Mouse (Mus musculus) brain, adult 2 months (tissue): Measurements from ENCODE around the gene Btbd3.
A peak's percentile ranks its signal among the peaks of the same experiment; 100 is the strongest.

Experiments used
- DNase-seq: peaks from one replicate; pipeline ENCODE4 v3.0.0; 2011; ENCODE audit warnings: low read depth, low spot score

The Btbd3 gene

GRCm38 (mm10) chr2:138388591-138388990 is 132.2 kb downstream of the Btbd3 start:
- peak; percentile 74 for DNase-seq

DNA sequence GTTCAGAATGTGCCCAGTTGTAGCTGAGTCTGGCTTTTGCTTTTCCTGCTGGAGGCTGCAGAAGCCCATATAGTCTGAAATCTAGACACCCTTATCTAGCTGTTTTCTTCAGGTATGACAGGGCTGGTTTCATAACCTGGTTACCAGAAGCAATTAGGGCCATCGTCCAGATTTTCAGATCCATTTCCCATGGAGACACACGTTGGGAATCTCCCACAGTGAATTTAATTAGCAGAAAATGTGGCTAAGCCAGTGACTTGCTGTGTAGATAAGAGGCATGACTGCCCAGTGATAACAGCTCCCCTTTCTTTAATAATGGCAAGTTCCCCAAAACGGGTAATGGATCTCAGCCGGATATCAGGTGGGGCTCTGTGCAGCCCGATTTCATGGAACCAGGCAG is 146.7 kb downstream of the Btbd3 start:
- DNase-seq, result peak; percentile 84

DNA sequence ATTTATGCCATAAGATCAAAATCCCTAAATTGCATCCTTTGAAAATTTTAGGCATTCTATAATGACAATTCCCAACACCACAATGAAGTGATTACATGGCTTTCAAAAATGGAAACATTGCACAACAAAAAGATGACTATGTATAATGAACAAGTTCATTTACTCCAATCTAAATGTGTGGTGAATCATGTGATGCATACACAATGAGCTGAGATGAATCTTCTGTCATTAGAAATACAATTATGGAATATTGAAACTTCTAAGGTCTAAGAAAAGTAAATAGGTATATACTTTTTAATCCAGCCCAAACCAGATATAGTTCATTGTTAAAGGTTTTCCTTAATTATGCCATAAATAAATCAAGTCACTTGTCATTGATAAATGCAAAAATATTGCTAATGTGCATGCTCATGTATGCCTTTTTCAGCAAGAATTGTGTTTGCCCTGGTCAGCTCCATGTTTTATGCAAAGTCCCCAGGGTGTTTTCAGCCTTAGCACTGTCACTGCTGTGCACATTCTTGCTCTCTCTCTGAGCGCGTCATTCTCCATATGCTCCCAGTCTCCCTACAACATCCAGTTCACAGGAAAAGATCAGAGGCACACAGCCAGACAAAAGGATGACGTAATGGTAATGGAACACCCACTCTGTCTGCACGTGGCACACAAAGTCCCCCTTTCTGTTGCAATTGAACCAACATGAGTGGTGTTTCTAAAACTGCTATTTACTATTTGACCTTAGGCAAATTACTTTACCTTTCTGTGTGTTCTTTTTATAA is 149.6 kb downstream of the Btbd3 start:
- peak; percentile 87 for DNase-seq

GRCm38 (mm10) chr2:138406703-138407102 is 150.3 kb downstream of the Btbd3 start:
- DNase-seq, result peak; percentile 35

GRCm38 (mm10) chr2:138412537-138412936 is 156.2 kb downstream of the Btbd3 start:
- DNase-seq, result peak; percentile 24

GRCm38 (mm10) chr2:138422321-138422720 is 166.0 kb downstream of the Btbd3 start:
- peak; percentile 84 for DNase-seq

DNA sequence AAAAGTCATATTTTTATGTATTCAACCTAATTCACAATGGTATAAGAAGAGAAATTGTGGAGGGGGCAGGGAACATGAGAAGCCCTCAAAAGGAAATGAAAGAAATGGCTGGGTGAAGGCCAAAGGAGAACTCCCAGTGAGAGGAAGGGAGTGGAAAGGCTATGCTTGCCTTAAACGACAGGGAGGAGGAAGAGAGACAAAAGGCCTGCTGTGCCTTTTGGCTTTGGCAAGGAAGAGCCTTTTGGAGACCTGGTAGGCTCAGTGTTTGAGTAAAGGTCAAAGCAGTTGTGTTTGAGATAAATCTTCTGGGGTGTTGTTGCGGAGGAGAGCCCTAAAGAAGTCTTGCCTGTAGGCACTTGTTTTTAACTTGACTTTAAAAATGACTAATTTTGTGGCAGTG is 175.6 kb downstream of the Btbd3 start:
- no peak for DNase-seq

- DNase-seq, result peak; percentile 52
Observed at GRCm38 (mm10) chr2:138446466-138446865, 190.1 kb downstream of the Btbd3 start.

GRCm38 (mm10) chr2:138446943-138447342 is 190.6 kb downstream of the Btbd3 start:
- DNase-seq, result no peak

GRCm38 (mm10) chr2:138447681-138448080 is 191.3 kb downstream of the Btbd3 start:
- peak; percentile 60 for DNase-seq

GRCm38 (mm10) chr2:138468046-138468572 is 211.7 kb downstream of the Btbd3 start:
- DNase-seq, result no peak

GRCm38 (mm10) chr2:138473407-138473806 is 217.0 kb downstream of the Btbd3 start:
- peak; percentile 5 for DNase-seq

DNA sequence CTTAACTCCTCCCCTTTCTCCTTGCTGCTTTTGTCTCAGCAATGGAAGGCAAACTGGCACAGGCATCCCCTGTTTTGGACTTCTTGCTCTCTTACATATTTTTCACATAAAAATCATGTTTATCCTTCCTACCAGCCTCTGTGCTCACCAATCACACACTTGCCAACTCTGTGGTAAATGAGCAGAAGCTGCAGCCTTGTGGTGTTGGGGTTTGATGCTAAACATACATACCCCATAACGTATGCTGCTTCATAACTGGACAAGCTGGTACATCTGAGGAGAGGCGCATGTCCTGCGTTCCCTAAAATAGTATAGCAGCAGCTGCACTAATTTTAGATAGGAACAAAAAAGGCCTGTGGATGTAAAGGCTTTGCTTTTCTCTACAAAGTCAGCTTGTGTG is 220.1 kb downstream of the Btbd3 start:
- peak; percentile 87 for DNase-seq

GRCm38 (mm10) chr2:138477278-138477677 is 220.9 kb downstream of the Btbd3 start:
- DNase-seq, result peak; percentile 95

- no peak for DNase-seq
Observed at GRCm38 (mm10) chr2:138482541-138482940, 226.2 kb downstream of the Btbd3 start.

- DNase-seq, result no peak
Observed at GRCm38 (mm10) chr2:138484871-138485270, 228.5 kb downstream of the Btbd3 start.

DNA sequence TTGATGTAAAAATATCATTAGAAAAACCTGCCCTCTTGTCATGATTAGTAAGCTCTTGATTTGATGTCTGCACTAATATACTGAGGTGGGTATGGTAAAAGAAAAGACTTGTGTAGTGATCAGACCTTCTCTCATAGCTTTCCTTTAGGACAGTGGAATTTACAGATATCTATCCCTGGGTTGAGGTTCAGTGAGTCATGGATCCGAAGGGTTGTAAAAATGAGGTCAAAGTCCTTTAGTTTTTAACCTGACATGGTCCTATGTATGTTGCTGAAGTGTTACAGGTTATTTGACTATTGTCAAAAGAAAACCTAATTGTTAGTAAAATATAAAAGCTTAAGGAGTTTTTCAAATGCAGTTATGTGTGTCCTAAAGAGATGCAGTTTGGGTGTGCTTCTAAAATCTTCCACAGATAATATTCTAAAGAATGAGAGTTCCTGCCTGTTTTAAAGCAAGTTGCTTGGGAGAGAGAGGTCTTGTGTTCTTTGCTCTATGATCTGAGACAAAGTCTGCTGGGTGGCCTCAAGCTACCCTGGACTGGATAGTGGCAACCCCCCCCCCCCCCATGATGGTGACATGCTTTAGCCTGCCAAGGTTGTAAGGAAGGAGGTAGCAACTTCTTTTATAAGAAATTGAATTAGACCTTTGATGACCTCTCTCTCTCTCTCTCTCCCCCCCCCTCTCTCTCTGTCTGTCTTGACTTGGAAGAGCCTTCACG is 234.5 kb downstream of the Btbd3 start:
- no peak for DNase-seq

DNA sequence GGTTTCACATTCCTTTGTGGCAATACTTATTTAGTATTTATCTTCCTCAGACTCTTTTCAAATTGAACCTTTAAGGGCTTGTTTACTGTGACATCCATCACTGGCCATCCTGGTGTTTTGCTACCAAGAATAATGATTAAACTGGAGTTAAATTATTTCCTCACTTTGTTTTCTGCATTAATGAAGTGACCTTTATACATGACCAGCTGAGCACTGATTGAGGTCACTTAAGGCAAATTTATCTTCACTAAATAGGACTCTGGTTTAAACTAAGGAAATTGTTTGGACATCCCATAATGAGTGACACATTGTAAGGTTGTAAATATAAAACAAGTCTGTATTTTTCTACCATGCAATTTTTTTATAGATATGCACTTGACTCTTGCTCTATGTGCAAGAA is 235.8 kb downstream of the Btbd3 start:
- no peak for DNase-seq

- no peak for DNase-seq
Observed at GRCm38 (mm10) chr2:138503866-138504380, 247.6 kb downstream of the Btbd3 start.

- no peak for DNase-seq
Observed at GRCm38 (mm10) chr2:138515531-138515930, 259.2 kb downstream of the Btbd3 start.

DNA sequence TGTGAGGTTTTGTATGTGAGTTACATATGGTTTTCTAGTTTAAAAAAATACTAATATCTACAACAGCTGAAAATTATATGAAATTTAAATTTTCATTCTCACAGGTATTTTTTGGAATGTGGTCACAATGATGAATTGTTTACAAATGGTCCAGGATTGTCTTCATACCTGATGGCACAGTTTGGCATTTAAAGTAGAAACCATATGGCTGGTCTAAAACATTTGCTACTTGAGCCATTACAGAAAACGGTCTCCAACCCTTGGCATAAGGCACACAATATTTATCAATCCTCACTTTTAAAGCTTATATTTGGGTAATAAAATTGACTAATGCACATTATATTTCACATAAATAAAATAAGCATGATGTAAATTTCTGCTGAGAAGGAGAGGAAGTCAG is 272.1 kb downstream of the Btbd3 start:
- peak; percentile 80 for DNase-seq

GRCm38 (mm10) chr2:138531160-138531967 is 275.0 kb downstream of the Btbd3 start:
- DNase-seq, result no peak
